In genomic region chr10:59787140-59787800, GRCm38 (mm10) we compare ENCODE assay signal across 11 mouse cellular contexts.
DNase-seq lines count a peak whose midpoint lies in the region; ATAC-seq and TF ChIP-seq lines count a peak whose summit lies in the region.
"Had no signal": no experiment of that assay in that cellular context is flagged by ENCODE, and none has a peak within 500 bp of the region (broad histone marks: within the 10 kb centered on the region; RNA-seq: fewer than 3 reads in every experiment).

No protein-coding gene starts in this region.

- no peak overlapping the region for H3K4me3 ChIP-seq in forebrain, postnatal 0 days (ENCODE audit: low read depth, low read length)
- no peak overlapping the region for H3K4me3 ChIP-seq in forebrain, embryonic 16.5 days (replicated peaks; ENCODE audit: low read length)
- no peak overlapping the region for H3K4me3 ChIP-seq in liver, embryonic 16.5 days (ENCODE audit: low read depth, low read length)
- no peak overlapping the region for H3K4me3 ChIP-seq in liver, embryonic 12.5 days
- H3K4me3 ChIP-seq in ES-E14 (ENCODE audit: insufficient read depth in 1 of 2, low read depth in 1 of 2, low read length in 2 of 2, poor library complexity in 1 of 2, severe bottlenecking in 1 of 2): no peak overlapping the region
- H3K4me3 ChIP-seq: limb, embryonic 13.5 days had no signal

- no peaks in the 10 kb centered on the region for H3K27me3 ChIP-seq in forebrain, postnatal 0 days (ENCODE audit: insufficient read depth, low read length)
- no peaks in the 10 kb centered on the region for H3K27me3 ChIP-seq in forebrain, embryonic 16.5 days (replicated peaks; ENCODE audit: control insufficient read depth, insufficient read depth, low read length)
- no peaks in the 10 kb centered on the region for H3K27me3 ChIP-seq in liver, embryonic 16.5 days (ENCODE audit: control insufficient read depth, insufficient read depth, low read depth, low read length)
- H3K27me3 ChIP-seq in liver, embryonic 12.5 days (replicated peaks): no peaks in the 10 kb centered on the region
- H3K27me3 ChIP-seq: limb, embryonic 13.5 days had no signal

- no peaks in the 10 kb centered on the region; the same call in 1 of the 2 replicates for H3K4me1 ChIP-seq in forebrain, postnatal 0 days (ENCODE audit: insufficient read depth)
- peaks cover 7% of the 10 kb centered on the region for H3K4me1 ChIP-seq in forebrain, embryonic 16.5 days (replicated peaks; ENCODE audit: control insufficient read depth, insufficient read depth, low read length)
- peaks cover under 1% of the 10 kb centered on the region; the same call in 1 of the 2 replicates for H3K4me1 ChIP-seq in liver, embryonic 16.5 days (ENCODE audit: control insufficient read depth, low read depth, low read length)
- no peaks in the 10 kb centered on the region for H3K4me1 ChIP-seq in liver, embryonic 12.5 days
- H3K4me1 ChIP-seq in ES-E14 (ENCODE audit: control insufficient read depth in 2 of 2, insufficient read depth in 2 of 2, low read length in 2 of 2, poor library complexity in 1 of 2): peaks cover 3% of the 10 kb centered on the region in 2 experiments; a peak in 3 of 4 replicates

- peak; percentile 27; the same call in 1 of the 2 replicates for TF ChIP-seq CTCF in forebrain, postnatal 0 days (IDR thresholded peaks at IDR 0.05; ENCODE audit: low read depth)

- DNase-seq in forebrain, postnatal 0 days: no peak
- peak; percentile 57 for DNase-seq in ES-E14 (ENCODE audit: low read depth, low spot score)
- DNase-seq in naive thymus-derived CD4-positive, alpha-beta T cell, adult 2 months (ENCODE audit: low read depth): peak; percentile 15
- DNase-seq in natural killer cell, adult 2 months (ENCODE audit: low spot score in 2 of 2): no peak
- DNase-seq in gastrocnemius, postnatal 4 days (ENCODE audit: low spot score in 2 of 2): no peak
- DNase-seq: adrenal gland, adult 8-10 months had no signal

- no peaks in the 10 kb centered on the region for H3K9me3 ChIP-seq in forebrain, postnatal 0 days (ENCODE audit: low read length)
- no peaks in the 10 kb centered on the region for H3K9me3 ChIP-seq in forebrain, embryonic 16.5 days (ENCODE audit: control insufficient read depth, low read length)
- H3K9me3 ChIP-seq in liver, embryonic 16.5 days (replicated peaks; ENCODE audit: control insufficient read depth, low read length): no peaks in the 10 kb centered on the region
- H3K9me3 ChIP-seq in liver, embryonic 12.5 days (replicated peaks): no peaks in the 10 kb centered on the region
- no peaks in the 10 kb centered on the region for H3K9me3 ChIP-seq in ES-E14 (ENCODE audit: control insufficient read depth, insufficient read depth, low read depth, low read length)
- H3K9me3 ChIP-seq: limb, embryonic 13.5 days had no signal

- peaks cover 10% of the 10 kb centered on the region; the same call in 1 of the 2 replicates for H3K36me3 ChIP-seq in forebrain, postnatal 0 days (ENCODE audit: insufficient read depth)
- H3K36me3 ChIP-seq in forebrain, embryonic 16.5 days (ENCODE audit: control insufficient read depth, insufficient read depth): no peaks in the 10 kb centered on the region
- peaks cover 9% of the 10 kb centered on the region for H3K36me3 ChIP-seq in liver, embryonic 16.5 days (ENCODE audit: control insufficient read depth, insufficient read depth)
- H3K36me3 ChIP-seq in liver, embryonic 12.5 days: peaks cover 27% of the 10 kb centered on the region
- H3K36me3 ChIP-seq in ES-E14 (ENCODE audit: control insufficient read depth, insufficient read depth, low read length, poor library complexity, severe bottlenecking): no peaks in the 10 kb centered on the region

- no peak overlapping the region for H3K27ac ChIP-seq in forebrain, postnatal 0 days (ENCODE audit: low read depth, low read length)
- no peak overlapping the region for H3K27ac ChIP-seq in forebrain, embryonic 16.5 days (ENCODE audit: low read length)
- H3K27ac ChIP-seq in liver, embryonic 16.5 days (ENCODE audit: low read length): no peak overlapping the region
- H3K27ac ChIP-seq in liver, embryonic 12.5 days: no peak overlapping the region
- H3K27ac ChIP-seq in ES-E14 (ENCODE audit: insufficient read depth, low read depth, low read length, poor library complexity, severe bottlenecking): no peak overlapping the region
- H3K27ac ChIP-seq: hindbrain, embryonic 14.5 days; limb, embryonic 13.5 days had no signal

- 79% methylated on average over 11 of the region's 11 CpGs for WGBS in forebrain, postnatal 0 days
- 80% methylated on average over 11 of the region's 11 CpGs for WGBS in forebrain, embryonic 16.5 days
- WGBS in liver, embryonic 16.5 days (ENCODE audit: insufficient replicate concordance): 73% methylated on average over 11 of the region's 11 CpGs
- 71% methylated on average over 11 of the region's 11 CpGs for WGBS in liver, embryonic 12.5 days (ENCODE audit: insufficient replicate concordance)

- ATAC-seq in forebrain, postnatal 0 days: no peak
- no peak for ATAC-seq in forebrain, embryonic 16.5 days
- peak; percentile 51; the same call in 1 of the 2 replicates for ATAC-seq in liver, embryonic 16.5 days (ENCODE audit: low read depth)
- ATAC-seq in liver, embryonic 12.5 days: no peak

- H3K4me2 ChIP-seq in forebrain, postnatal 0 days (ENCODE audit: low read depth): no peak overlapping the region
- no peak overlapping the region for H3K4me2 ChIP-seq in forebrain, embryonic 16.5 days (ENCODE audit: low read length)
- no peak overlapping the region for H3K4me2 ChIP-seq in liver, embryonic 16.5 days (ENCODE audit: low read depth, low read length)
- H3K4me2 ChIP-seq in liver, embryonic 12.5 days: no peak overlapping the region
- H3K4me2 ChIP-seq: hindbrain, embryonic 14.5 days; limb, embryonic 13.5 days had no signal

- H3K9ac ChIP-seq in forebrain, postnatal 0 days: no peak overlapping the region
- no peak overlapping the region for H3K9ac ChIP-seq in forebrain, embryonic 16.5 days (replicated peaks; ENCODE audit: low read depth, low read length)
- H3K9ac ChIP-seq in liver, embryonic 16.5 days (ENCODE audit: low read depth, low read length): no peak overlapping the region
- no peak overlapping the region for H3K9ac ChIP-seq in liver, embryonic 12.5 days
- H3K9ac ChIP-seq in ES-E14 (ENCODE audit: insufficient read depth, low read depth, low read length, poor library complexity, severe bottlenecking): no peak overlapping the region
- H3K9ac ChIP-seq: hindbrain, embryonic 14.5 days; limb, embryonic 13.5 days had no signal

- in situ Hi-C loops in ES-E14 (cut with MboI; ENCODE audit: low sequenced_read_pairs in 2 of 2, unreplicated experiment in 2 of 2): no loop called here

TF ChIP-seq in ES-E14, 5 proteins besides CTCF, POLR2A, EP300 and RAD21:
- 0 out of 2 replicates have a peak, but pooled peaks have one; percentile 39 for TF ChIP-seq ZC3H11A (IDR thresholded peaks at IDR 0.05; ENCODE audit: borderline replicate concordance, low read depth, low read length)
- no peak for TF ChIP-seq MAFK (IDR thresholded peaks at IDR 0.05; ENCODE audit: insufficient read depth, low read depth, low read length)

Comparison
In these comparisons a context has a peak if more than half of its experiments do, and no peak if none do; other contexts are left out.
1. DNase-seq: peak in ES-E14 (single experiment) and naive thymus-derived CD4-positive, alpha-beta T cell, adult 2 months (single experiment); none in forebrain, postnatal 0 days (single experiment), natural killer cell, adult 2 months (0 of 2) and gastrocnemius, postnatal 4 days (0 of 2).